Mouse (Mus musculus): Measurements from ENCODE around the gene Dpysl4.

GRCm38 (mm10) chr7:139139921-139140461, 54.2 kb downstream of the Dpysl4 start:
- TF ChIP-seq CTCF (IDR thresholded peaks at IDR 0.05; ENCODE audit: borderline replicate concordance, insufficient read depth, low read depth, low read length): no peak
- TF ChIP-seq POLR2A (IDR thresholded peaks at IDR 0.05; ENCODE audit: borderline replicate concordance, insufficient read depth, low read length): no peak
